Mouse (Mus musculus) urinary bladder, postnatal 25 days (tissue): Measurements from ENCODE around the gene Tnrc6b.

Experiments
- DNase-seq: peaks from one replicate; pipeline ENCODE4 v3.0.0; 2022; ENCODE audit warnings: low spot score

Gene Tnrc6b

DNA sequence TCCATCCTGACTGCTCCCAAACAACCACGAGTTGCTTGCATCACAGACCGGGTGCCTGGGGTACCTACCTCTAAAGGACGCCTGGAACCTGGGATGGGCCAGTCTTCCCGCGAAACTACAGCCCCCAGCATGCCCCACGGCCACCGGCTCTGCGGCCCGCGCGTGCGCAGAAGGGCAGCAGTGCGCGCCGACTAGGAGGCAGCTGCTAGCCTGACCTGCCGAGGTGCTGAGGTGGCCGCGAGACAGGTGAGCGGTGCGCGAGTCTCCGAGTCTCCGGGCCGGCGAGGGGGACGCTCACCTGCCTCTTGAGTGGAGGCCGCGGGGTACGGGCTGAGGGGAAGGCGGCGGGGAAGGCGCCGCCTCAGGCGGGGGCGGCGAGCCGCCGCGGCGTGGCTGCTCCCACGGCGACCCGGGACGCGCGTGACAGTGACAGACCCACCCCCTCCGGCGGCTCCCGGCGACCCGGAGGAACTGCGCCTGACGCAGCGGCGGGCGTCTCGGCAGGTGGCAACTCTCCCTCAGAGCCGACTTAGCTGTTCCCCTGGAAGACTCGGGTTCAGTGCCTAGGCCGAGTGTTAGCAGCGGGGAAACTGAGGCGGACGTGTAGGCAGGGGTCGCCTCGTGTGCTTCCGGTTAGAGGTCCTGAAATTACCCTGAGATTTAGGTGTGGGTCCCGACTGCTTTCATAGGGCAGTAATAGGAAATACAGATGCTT, 266.7 kb downstream of the Tnrc6b start, which contains the start of gene Sgsm3:
TSS of gene Sgsm3 (plus strand) at position 146 of the 715 bp plus-strand sequence.
- peak; percentile 83 for DNase-seq

DNA sequence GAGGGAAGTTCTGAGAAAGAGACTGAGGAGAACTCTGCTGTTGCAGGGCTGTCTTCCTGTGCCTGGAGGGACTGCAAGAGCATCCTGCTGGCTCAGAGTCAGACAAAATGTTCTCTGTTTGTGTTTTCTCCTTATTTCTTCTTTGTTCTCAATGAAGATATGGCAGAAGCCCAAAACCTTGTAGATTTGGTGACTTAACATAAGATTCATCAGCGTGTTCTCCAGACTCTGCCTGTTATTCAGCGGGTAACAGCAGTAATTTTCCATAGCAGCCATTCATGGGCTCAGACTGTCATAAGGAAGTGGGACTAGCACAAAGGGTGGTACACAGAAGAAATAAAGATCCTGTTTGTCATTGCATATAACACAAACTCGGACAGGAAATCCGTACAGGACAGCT, 268.5 kb downstream of the Tnrc6b start:
- no peak for DNase-seq

DNA sequence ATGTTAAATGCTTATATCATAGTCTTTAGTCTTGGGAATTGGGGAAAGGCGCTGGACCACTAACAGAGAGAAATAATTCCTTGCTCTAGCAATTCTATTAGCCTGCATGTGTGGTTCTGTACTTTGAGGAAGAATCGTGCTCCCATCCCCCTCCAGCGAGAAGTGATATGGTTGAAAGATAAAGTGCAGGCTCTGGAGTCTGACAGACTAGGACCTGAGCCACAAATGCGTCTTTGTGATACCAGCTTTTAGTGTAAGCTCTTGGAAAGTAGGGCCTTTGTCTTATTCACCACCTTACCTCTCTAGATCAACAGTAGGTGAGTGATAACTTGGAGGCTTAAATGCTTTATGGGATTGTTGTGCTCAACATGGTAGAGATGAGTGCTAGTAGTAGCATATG, 270.1 kb downstream of the Tnrc6b start:
- DNase-seq, result no peak

DNA sequence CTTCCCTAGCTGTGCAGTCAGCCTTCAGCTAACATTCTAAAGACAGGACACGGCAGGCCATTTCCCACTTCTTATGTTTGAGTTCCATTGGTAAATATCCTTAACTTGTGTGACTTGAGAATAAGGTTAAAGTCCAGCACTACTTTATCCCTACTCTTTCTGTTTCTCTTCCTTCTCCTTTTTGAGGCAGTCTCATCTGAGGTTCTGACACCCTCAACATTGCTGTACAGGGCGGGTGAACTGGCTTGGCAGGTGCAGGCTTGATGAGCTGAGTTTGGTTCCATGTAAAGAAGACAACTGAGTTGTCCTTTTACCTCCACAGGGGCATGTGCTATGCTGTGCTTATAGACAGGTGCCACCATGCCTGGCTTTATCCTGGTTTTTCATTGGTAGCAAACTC, 272.2 kb downstream of the Tnrc6b start:
- no peak for DNase-seq

DNA sequence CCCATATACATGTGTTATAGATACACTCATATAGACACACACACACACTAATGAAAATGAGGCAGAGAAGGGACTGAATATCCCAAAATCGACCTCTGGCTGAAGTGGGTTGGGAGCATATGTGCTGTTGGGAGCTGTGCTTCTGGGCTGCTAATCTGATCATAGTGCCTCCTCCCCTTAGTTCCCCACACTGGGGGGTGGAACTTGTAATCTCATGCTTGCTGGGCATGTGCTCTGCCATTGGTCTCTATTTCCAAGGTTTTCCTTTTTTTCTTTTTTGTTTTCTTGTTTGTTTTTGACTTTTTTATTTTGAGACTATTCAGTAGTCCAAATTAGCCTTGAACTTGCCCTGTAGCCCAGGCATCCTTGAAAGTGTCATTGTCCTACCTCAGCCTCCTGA, 277.2 kb downstream of the Tnrc6b start:
- no peak for DNase-seq

DNA sequence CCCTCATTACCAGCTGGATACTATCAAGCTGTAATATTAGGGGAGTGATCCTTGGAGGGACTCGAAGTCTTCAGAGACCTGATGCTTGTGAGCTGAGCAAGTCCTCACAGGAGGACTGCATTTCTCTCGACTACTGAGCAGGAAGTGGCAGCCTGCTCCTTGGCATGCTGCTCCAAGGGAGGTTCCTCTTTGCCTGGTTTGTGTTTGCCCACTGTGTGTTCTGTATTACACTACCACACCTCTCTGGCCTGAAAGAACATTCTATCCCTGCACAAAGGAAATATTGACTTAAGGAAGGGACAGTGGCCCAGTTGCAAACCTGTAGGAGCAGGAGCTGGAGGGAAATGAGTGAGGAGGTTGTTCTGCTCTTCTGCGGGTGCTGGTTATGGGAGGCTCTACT, 278.6 kb downstream of the Tnrc6b start:
- no peak for DNase-seq
